Mouse (Mus musculus): ENCODE measurements around the gene F3. TPM values are rescaled to one million over a fixed set of nuclear protein-coding genes. Genes with fewer than 3 reads are reported as not detected.

F3 gene
- 12.1 and 12.8 TPM in 2 replicates for polyA plus RNA-seq (2016; fragmentation: Nextera tagmentation; extraction: Ambion mirVana)

DNA sequence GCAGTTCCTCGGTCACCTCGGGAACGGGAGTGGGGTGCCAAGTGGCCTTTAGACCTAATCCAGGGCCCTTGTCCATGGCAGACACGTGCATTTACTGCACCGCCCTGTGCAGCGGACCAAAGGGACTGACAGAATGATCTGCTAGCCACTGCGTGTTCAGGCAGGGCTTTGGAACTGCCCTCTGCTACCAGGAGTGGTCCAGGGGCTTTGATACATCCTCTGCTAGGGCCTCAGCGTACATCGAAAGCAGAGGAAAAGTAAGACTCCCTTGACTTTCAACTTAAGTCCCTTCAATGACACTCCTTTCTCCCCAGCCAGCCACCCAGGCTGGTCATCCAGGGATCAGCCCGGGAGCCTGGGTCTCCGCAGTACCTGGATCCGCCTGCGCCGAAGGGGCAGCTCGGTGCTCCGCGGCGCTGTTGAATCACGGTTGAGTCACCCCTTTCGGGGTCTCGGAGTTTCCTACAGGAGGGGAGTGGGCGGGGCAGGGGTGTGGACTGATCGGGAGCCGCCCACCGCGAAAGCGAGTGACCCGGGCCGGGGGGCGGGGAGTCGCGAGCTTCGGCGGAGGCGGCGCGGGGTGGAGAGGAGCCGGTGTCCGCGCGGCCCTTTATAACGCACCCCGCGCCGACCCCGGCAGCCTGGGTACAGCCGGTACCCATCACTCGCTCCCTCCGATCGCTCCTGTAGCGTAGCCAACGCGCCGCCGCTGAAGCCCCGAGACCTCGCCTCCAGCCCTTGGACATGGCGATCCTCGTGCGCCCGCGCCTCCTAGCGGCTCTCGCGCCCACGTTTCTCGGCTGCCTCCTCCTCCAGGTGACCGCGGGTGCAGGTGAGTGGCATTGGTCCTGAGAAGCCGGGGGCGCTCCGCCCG lies at the start of gene F3:
Gene F3, plus strand, starts transcription at position 567 of the 874 bp plus-strand sequence.
- WGBS = under 1% methylated on average over 73 of the region's 73 CpGs
- peak; percentile 92 for DNase-seq (ENCODE audit: low spot score)
- Histone ChIP-seq H3K4me3 (peak within 1 kb of the TSS; percentile 66), H3K36me3 (replicated peaks) (peaks cover 5% of the 10 kb centered on the region; the same call in 1 of the 2 replicates), H3K4me1 (peaks cover 37% of the 10 kb centered on the region), H3K9me3 (no peaks in the 10 kb centered on the region), H3K27me3 (replicated peaks; ENCODE audit: low read depth, poor library complexity, severe bottlenecking) (peaks cover 50% of the 10 kb centered on the region), H3K27ac (replicated peaks) (peak within 1 kb of the TSS; percentile 76)

DNA sequence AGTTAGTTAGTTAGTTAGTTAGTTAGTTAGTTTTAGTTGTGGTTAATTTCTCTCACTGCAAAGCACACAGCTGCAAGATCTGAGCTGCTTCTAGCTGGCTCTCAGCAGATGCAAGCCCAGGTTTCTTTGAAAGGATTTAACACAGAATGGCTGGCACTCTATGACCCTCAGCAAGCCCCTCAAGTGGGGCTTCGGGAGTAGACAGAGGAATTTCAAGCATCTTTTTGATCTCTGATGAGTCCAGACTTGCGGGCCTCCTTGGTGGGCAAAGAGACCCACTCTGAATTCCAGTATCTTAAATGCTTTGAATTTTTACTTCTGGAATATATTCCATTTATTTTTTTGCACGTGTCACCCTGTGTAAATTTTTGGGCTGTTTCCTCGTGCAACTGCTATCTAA lies 44.4 kb upstream of the F3 start:
- H3K4me3 ChIP-seq = no peak overlapping the region
- no peaks in the 10 kb centered on the region for H3K9me3 ChIP-seq
- peak overlapping the region; percentile 20; the same call in 1 of the 2 replicates for H3K27ac ChIP-seq (replicated peaks)
- DNase-seq (ENCODE audit: low spot score) = peak; percentile 40
- H3K27me3 ChIP-seq (replicated peaks; ENCODE audit: low read depth, poor library complexity, severe bottlenecking) = no peaks in the 10 kb centered on the region
- H3K36me3 ChIP-seq (replicated peaks) = no peaks in the 10 kb centered on the region
- WGBS = 43% methylated on average over 4 of the region's 4 CpGs
- peaks cover 19% of the 10 kb centered on the region for H3K4me1 ChIP-seq

DNA sequence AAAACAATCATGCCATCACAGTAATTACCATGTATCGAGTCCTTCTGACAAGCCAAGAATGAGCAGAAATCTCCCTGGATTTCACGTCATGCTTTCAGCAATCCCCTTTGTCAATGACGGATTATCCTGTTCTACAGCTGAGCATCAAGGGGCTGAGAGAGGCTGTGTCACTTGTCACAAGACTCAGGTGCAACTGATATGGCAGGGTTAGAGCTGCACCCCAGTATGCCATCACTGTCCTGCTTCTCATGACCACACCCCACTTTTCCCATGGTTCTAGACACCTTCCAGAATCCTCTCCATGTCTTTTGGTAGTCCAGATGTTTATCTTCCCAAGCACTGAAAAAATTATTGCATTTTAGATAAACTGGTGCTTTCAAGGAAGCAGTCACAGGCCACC lies 43.9 kb upstream of the F3 start:
- DNase-seq (ENCODE audit: low spot score) = no peak
- WGBS = 40% methylated on average over 3 of the region's 3 CpGs
- no peaks in the 10 kb centered on the region for H3K9me3 ChIP-seq
- H3K27me3 ChIP-seq (replicated peaks; ENCODE audit: low read depth, poor library complexity, severe bottlenecking) = no peaks in the 10 kb centered on the region
- peak overlapping the region; percentile 40; the same call in 1 of the 2 replicates for H3K27ac ChIP-seq (replicated peaks)
- H3K36me3 ChIP-seq (replicated peaks) = no peaks in the 10 kb centered on the region
- H3K4me1 ChIP-seq = peaks cover 19% of the 10 kb centered on the region
- no peak overlapping the region for H3K4me3 ChIP-seq

DNA sequence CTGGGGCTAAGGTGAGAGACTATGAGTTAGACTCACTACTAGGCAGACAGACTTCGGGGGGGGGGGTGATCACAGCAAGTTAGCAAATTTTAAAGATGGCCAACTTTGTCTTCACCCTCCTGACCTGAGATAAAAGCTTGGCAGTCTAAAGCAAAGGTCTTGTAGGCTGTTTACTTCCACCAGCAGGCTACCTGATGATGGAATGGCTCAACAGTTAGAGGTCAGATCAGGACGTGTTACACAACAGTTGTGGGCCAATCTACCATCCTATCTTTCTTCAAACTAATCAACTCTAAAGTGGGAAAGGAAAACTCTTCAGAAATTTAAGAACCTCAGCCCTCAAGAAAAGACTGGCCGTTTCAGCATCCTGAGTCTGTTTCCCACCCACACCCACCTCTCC lies 43.1 kb upstream of the F3 start:
- WGBS = 84% methylated on average over 3 of the region's 3 CpGs
- no peak for DNase-seq (ENCODE audit: low spot score)
- Histone ChIP-seq H3K9me3 (no peaks in the 10 kb centered on the region), H3K27me3 (replicated peaks; ENCODE audit: low read depth, poor library complexity, severe bottlenecking) (no peaks in the 10 kb centered on the region), H3K27ac (replicated peaks) (0 out of 2 replicates have a peak overlapping the region, but pooled peaks have one; percentile 1), H3K4me3 (no peak overlapping the region), H3K36me3 (replicated peaks) (no peaks in the 10 kb centered on the region), H3K4me1 (peaks cover 19% of the 10 kb centered on the region)

DNA sequence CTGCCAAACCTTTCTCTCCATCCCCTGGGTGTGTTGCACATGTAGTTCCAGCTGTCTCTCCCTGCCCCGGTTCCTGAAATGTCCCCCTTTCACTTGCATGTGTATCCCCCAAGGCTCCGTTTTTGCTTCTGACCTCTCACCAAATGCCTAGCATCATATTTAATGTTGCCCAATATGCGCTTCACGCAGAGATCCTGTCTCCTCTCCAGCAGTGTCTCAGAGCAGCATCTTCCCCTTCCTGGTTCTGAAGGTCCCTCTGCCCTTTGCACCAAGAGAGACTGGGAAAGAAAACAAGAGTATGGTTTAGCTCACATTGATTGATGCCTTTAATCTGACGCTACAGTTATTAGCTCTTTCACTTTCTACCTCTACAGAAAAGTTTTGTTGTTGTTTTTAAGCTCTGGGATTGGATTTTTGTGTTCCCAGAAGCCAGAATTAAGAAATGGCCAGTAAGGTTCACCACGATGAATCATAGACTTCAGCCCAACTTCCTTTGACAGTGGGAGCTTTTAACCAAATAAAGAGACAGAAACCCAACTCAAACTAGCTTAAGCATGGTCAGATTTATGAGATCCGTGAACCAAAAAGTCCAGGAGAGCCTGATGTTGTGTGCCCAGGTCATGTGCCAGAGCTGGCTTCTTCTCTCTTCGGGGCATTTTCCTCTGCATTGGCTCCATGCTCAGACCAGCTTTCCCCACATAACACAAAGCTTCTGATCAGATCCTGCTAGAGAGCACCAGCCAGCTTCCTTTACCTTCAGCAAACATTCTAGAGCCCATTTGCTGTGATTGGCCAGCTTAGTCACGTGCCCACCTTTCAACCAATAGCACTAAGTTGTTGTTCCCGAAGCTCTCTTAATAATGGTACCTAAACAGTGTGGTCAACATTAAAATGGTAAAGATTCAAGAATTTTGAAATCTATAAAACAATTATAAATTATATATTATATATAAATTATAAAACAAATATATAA lies 40.6 kb upstream of the F3 start:
- Histone ChIP-seq H3K4me1 (peaks cover 19% of the 10 kb centered on the region), H3K27ac (replicated peaks) (no peak overlapping the region), H3K36me3 (replicated peaks) (no peaks in the 10 kb centered on the region), H3K9me3 (no peaks in the 10 kb centered on the region), H3K4me3 (no peak overlapping the region), H3K27me3 (replicated peaks; ENCODE audit: low read depth, poor library complexity, severe bottlenecking) (no peaks in the 10 kb centered on the region)
- no peak for DNase-seq (ENCODE audit: low spot score)
- 85% methylated on average over 10 of the region's 10 CpGs for WGBS

DNA sequence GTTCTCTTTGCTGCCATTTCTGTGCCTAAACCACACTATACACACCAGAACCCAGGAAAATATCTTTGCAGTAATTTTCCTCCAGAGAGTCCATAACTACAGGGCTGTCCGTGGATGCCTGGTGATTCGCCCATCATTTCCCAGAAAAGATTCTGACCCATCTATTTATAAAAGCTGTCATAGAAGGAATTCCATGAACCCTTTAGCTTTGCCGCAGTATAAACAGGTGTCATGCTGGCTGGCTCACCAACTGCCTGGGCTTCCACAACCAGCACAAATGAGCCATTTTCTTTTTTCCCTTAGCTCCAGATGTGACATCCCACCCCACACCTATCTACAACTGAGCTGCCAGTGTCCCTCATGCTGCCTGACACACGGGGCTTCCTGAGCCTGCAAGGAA lies 38.8 kb upstream of the F3 start:
- H3K27ac ChIP-seq (replicated peaks) = no peak overlapping the region
- peaks cover 3% of the 10 kb centered on the region for H3K4me1 ChIP-seq
- H3K4me3 ChIP-seq = no peak overlapping the region
- WGBS = 78% methylated on average over 4 of the region's 4 CpGs
- H3K9me3 ChIP-seq = no peaks in the 10 kb centered on the region
- no peak for DNase-seq (ENCODE audit: low spot score)
- H3K36me3 ChIP-seq (replicated peaks) = no peaks in the 10 kb centered on the region
- H3K27me3 ChIP-seq (replicated peaks; ENCODE audit: low read depth, poor library complexity, severe bottlenecking) = no peaks in the 10 kb centered on the region

DNA sequence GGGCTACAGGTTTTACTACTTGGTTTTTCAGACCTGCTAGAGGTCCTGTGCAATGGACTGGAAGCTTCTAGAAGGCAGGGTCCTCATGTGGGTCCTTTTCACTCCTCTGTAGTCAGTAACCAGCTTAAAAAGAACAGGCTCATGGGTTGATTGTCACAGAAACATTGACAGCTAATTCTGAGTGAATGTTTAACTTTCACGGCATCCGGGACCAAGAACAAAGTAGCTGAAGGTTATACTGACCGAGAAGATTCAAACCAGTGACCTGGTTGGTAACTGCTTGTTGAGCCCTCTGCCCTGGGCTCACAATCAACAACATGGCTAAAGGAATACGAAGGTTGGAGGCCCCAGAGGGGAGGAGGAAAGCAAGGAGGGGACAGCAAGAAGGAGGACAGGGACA lies 38.4 kb upstream of the F3 start:
- Histone ChIP-seq H3K27ac (replicated peaks) (no peak overlapping the region), H3K4me1 (no peaks in the 10 kb centered on the region; the same call in 1 of the 2 replicates), H3K36me3 (replicated peaks) (no peaks in the 10 kb centered on the region), H3K27me3 (replicated peaks; ENCODE audit: low read depth, poor library complexity, severe bottlenecking) (no peaks in the 10 kb centered on the region), H3K4me3 (no peak overlapping the region), H3K9me3 (no peaks in the 10 kb centered on the region)
- WGBS = 83% methylated on average over 4 of the region's 4 CpGs
- no peak for DNase-seq (ENCODE audit: low spot score)

DNA sequence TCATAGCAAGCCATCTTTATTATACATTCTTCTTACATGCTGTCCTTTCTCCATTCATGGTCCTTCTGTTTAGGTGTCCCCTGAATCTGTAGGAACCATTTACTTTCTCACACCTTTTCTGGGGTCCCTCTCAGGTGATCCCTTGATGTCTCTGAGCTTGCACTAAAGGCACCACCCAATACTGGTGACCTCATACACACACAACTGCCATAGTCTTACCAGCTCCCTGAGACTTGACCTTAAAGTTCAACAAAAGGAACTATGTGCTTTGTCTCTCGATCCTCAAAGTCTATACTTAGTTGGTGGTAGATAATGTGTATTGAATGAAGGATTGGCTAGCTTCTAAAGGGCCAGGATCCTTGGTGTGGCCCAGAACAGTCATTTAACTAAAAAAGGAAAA lies 37.4 kb upstream of the F3 start:
- H3K4me3 ChIP-seq = no peak overlapping the region
- DNase-seq (ENCODE audit: low spot score) = no peak
- no peaks in the 10 kb centered on the region for H3K36me3 ChIP-seq (replicated peaks)
- no peaks in the 10 kb centered on the region for H3K9me3 ChIP-seq
- no peaks in the 10 kb centered on the region for H3K27me3 ChIP-seq (replicated peaks; ENCODE audit: low read depth, poor library complexity, severe bottlenecking)
- H3K27ac ChIP-seq (replicated peaks) = no peak overlapping the region
- WGBS = 84% methylated on average over 1 of the region's 1 CpGs
- no peaks in the 10 kb centered on the region for H3K4me1 ChIP-seq

DNA sequence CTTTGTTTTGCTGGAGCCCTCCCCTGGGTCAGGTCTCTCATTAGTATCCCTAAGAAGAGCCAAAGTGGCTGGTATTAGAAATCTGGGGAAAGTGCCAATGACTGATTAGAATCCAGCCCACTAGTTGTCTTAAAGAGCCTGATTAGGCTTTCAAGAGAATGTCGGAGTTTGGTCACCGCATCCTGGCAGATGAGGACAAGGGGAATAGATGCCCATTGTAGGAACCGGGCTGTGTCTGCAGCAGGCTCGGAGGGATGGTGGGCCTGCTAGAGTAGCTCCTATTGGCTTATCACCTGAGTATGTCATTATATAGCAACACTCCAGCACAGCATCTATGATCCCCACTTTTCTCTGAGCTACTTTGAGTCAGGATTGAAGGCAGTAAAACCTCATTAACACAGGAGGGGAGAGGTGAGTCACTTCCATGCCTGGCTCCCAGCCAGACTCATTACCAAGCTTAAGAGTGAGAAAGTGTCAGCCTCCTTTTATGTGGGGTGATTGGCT lies 36.9 kb upstream of the F3 start:
- Histone ChIP-seq H3K27ac (replicated peaks) (no peak overlapping the region), H3K27me3 (replicated peaks; ENCODE audit: low read depth, poor library complexity, severe bottlenecking) (no peaks in the 10 kb centered on the region), H3K4me3 (no peak overlapping the region), H3K36me3 (replicated peaks) (no peaks in the 10 kb centered on the region), H3K4me1 (no peaks in the 10 kb centered on the region), H3K9me3 (no peaks in the 10 kb centered on the region)
- 82% methylated on average over 4 of the region's 4 CpGs for WGBS
- DNase-seq (ENCODE audit: low spot score) = no peak

DNA sequence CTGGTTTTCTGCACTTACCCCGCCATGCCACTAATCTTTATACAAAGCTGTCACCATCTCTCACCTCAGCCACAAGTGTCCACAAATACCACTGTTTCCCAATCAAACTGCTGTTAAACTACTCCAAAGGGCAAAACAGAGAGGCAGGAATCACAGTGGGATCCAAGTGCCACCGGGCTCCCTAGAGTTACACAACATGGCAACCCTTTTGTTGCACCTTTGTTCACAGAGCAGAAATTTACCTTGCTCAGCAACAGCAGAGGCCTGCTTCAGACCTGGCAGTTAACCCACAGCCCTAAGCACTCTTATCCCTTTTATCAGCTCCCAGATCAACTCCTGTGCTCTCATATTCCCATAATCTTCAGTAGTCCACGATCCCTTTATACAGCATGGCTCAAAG lies 35.6 kb upstream of the F3 start:
- Histone ChIP-seq H3K4me1 (no peaks in the 10 kb centered on the region), H3K27me3 (replicated peaks; ENCODE audit: low read depth, poor library complexity, severe bottlenecking) (no peaks in the 10 kb centered on the region), H3K4me3 (no peak overlapping the region), H3K36me3 (replicated peaks) (no peaks in the 10 kb centered on the region), H3K27ac (replicated peaks) (no peak overlapping the region), H3K9me3 (no peaks in the 10 kb centered on the region)
- 84% methylated on average over 3 of the region's 3 CpGs for WGBS
- no peak for DNase-seq (ENCODE audit: low spot score)

DNA sequence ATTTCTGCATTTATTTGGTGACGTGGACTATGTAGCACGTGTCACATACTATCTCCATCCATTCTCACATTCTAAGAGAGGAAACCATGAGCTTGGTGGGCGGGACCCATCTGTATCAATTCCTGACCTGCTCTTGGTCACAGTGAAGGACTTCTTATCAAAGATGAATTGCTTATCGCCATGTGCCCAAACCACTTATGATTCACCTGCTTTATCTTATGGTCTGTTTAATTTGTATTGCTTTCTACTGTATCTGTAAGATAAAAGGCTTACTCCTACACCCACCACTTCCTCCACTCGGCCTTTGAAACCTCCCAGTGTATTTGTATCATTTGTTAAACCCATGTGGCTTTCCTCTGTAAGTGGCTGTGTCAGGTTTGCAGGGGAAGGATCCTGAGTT lies 34.3 kb upstream of the F3 start:
- no peaks in the 10 kb centered on the region for H3K36me3 ChIP-seq (replicated peaks)
- H3K27ac ChIP-seq (replicated peaks) = no peak overlapping the region
- no peak for DNase-seq (ENCODE audit: low spot score)
- peaks cover 11% of the 10 kb centered on the region for H3K4me1 ChIP-seq
- no peaks in the 10 kb centered on the region for H3K27me3 ChIP-seq (replicated peaks; ENCODE audit: low read depth, poor library complexity, severe bottlenecking)
- no peaks in the 10 kb centered on the region for H3K9me3 ChIP-seq
- no peak overlapping the region for H3K4me3 ChIP-seq
- 90% methylated on average over 5 of the region's 5 CpGs for WGBS

DNA sequence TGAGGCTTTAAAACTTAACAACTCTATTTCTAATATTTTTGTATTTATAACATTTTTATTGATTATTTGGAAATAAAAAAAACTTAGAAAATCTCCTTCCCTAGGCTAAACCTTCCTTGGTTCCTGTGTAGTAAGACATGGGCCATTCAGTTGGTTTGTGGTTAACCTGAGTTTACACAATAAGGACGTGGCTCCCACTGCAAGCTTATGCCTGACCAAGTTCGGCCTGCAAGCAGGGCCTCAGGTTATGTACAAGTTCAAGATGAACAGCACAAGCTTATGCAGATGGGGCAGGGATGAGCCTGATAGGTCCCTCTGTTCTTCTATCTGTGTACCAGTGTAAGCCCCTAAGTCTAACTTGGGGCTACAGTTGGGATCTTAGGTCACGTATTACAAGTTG lies 33.6 kb upstream of the F3 start:
- no peaks in the 10 kb centered on the region for H3K9me3 ChIP-seq
- H3K36me3 ChIP-seq (replicated peaks) = no peaks in the 10 kb centered on the region
- H3K4me3 ChIP-seq = no peak overlapping the region
- no peaks in the 10 kb centered on the region for H3K27me3 ChIP-seq (replicated peaks; ENCODE audit: low read depth, poor library complexity, severe bottlenecking)
- DNase-seq (ENCODE audit: low spot score) = no peak
- no peak overlapping the region for H3K27ac ChIP-seq (replicated peaks)
- peaks cover 11% of the 10 kb centered on the region for H3K4me1 ChIP-seq
- WGBS = 90% methylated on average over 3 of the region's 3 CpGs
